Mouse (Mus musculus) retina, embryonic 14.5 days (tissue): ENCODE results near the gene Col13a1.

Experiments used
- DNase-seq: peaks from one replicate; pipeline ENCODE4 v3.0.0-alpha.2; 2015; ENCODE audit warnings: low spot score

The Col13a1 gene

DNA sequence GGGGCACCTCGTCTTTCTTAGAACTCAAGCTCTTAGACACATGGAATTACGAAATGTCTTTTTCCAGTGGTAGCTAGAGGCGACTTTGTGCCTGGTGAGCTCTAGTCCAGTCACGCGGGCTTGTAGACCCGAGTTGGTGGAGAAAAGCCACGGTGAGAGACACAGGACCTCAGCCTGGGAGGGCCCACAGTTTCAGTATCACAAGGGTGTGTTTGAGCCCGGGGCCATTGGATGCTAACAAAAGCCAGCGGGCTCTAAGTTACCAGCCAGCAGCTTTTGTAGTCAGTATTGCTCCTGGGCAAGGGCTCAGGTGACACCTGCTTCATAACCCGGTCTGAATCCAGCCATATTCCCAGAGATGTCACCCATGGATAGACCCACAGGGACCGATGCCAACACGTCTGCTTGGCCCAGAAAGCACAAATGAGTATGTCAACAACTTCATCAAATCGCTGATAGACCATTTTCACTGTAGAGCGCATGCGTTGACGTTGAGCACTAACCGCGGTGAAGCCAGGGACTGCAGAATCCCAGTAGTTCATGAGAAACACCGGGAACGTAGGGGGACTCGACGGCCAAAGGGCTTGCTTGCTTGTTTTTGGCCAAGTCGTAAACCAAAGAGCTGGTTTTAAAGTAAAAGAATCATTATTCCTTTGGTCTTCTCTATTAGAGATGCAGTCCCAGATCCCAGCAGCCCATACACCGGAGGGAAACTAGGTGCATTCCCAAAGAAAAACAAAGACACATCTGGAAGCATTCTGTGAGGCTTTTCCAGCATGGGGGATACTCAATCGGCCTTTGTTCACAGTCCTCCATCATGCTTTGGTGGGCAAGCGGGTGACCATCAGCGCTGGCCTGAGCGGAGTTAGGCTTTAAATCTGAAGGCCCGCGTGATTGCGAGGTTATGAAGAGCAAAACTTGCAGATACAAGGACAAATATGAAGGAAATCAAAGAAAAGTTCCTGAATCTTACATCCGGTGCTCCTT lies 150.7 kb downstream of the Col13a1 start:
- no peak for DNase-seq

DNA sequence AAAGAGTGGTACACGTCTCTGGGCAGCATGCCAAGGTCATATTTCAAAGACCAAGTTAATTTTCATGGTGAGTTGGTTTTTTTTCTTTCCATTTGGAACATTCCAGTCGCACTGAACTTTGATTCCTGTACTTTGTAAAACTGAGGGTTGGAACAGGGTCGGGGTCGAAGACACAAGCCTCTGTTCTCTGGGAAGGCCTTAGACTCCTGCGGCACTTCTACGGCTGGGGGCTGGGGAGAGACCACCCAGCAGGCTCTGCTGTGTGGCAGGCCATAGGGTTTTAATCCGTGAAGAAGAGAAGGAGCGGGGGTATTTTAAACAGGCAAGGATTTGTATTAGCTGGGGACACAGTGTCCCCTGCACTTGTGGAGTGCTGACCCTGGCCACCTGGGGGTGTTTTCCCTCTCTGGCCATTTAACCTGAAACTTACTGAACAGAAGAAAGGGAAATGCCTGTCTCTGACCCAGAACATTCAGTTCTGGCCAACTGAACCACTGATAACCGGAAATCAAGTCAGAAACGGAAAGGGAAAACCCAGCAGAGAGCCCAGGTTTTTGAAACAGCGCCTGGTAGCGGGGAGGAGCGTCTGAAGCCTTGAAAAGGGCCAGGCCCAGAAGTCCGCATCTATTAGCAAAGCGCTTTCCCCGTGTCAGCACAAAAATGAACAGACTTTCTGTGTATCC lies 152.0 kb downstream of the Col13a1 start:
- no peak for DNase-seq

GRCm38 (mm10) chr10:61825979-61826752 lies 152.7 kb downstream of the Col13a1 start:
- no peak for DNase-seq

DNA sequence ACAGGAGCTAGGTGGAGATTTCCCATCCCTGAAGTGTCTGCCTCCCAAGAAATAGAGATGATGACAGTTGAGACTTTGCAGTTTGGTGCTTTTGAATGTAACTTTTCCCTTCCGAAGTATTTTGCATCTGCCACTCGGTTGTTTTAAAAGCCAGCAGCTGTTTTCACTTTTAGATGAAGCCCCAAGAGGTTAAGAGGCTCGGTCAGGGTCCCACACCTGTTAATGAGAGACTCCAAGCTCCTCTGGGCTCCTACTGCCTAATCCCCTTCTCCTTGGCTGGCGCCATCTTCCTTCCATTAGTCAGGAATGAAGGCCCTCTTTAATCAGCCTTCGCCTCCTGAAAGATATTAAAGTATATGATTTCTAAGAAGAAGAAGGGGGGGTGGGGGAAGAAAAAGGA lies 153.4 kb downstream of the Col13a1 start:
- DNase-seq = no peak

- no peak for DNase-seq
These were observed 155.2 kb downstream of the Col13a1 start for GRCm38 (mm10) chr10:61823731-61824115.

- DNase-seq = no peak
These were observed 155.8 kb downstream of the Col13a1 start for GRCm38 (mm10) chr10:61822968-61823730.

DNA sequence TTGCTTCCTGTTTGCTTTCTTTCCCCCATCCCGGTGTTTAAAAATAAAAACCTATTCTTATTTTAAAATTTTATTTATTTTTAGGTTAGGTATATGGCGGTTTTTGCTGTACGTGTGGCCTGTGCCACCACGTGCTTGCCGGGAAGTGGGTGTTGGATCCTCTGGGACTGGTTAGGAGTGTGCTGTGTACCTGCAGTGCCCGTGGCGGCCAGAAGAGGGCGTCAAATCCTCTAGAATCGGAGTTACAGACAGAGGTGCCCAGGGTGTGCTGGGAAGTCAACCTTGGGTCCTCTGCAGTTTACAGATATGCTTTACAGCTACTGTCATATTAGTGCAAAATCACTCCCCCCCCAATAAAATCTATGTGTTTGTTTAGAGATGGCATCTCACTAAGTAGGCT lies 158.9 kb downstream of the Col13a1 start:
- DNase-seq = no peak

- no peak for DNase-seq
These were observed 166.9 kb downstream of the Col13a1 start for GRCm38 (mm10) chr10:61811987-61812386.

- DNase-seq = no peak
These were observed 180.8 kb downstream of the Col13a1 start for GRCm38 (mm10) chr10:61798133-61798576.

DNA sequence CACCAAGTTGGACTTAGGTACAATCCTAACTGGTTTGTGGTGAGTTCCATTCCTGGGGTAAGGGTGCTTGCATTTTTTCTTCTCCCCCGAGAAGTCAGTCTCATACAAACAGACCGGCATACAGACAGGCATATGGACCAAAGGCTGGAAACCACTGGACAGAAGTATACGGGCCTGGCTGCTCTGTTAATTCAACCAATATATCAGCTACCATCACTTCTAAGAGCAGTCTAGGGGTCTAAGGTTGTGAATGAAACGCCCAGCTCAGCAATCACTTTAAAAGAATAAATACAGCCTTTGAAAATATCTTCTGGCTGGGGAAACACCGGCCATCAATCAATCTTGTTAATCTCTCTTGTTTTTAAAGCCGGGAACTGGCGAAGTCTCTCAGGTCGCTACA lies 183.4 kb downstream of the Col13a1 start:
- DNase-seq = no peak

DNA sequence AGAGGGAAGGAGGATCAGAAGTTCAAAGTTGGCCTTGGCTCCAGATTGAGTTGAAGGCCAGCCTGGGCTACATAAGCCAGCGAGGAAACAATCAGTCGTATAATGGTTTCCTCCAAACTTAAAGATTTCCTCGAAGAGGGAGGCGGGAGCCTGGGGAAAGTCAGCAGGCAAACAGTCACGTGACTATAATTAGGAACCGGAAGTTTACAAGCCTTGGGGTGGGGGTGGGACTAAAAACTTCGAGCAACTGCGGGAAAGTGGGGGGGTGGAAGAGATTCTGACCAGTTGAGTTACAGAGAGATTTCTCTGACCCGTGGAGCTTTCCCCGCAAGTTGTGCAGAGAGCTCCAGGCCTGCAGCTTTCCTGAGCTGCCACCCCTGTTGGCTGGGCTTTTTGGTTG lies 183.9 kb downstream of the Col13a1 start:
- no peak for DNase-seq

DNA sequence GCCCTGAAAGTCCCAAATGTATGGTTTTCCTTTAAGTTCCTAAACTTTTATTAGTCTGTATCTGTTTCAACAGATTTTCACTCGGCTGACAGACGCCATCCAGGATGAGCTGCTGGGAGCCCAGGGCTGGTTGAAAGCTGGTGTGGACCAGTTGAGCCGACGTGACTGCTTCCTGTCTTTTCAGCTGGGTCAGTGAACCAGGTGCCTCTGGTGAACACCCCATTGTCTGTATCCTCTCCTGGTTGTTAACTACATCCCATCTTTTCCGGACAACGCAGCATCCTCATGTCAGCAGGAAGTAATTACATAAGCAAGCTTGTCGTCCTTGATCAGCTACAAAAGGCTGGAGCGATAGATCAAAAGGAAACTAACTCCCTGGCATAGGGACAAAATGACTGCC lies 185.9 kb downstream of the Col13a1 start:
- no peak for DNase-seq

DNA sequence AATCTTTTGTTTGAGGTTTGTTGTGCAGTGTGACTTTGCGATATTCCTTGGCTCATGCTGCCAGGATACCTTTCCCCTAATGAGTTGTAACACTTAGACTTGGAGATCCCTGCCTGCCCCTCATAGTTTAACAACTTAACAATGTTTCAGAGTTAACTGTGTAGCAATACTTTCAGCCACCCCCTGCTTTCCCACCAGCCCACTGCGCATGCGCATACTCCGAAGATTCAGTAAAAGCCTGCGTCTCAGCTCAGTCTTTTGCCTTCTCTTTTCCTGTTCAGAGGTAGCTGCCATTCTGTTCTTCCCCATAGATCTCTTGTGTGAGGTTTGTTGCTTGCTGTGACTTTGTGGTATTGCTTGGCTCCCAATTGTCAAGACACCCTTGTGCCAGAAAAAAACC lies 190.4 kb downstream of the Col13a1 start:
- DNase-seq = no peak
